Mouse (Mus musculus): ENCODE measurements around the gene Gpsm2. TPM values are rescaled to one million over a fixed set of nuclear protein-coding genes. Genes with fewer than 3 reads are reported as not detected.

Gpsm2 gene
- polyA plus RNA-seq (2021; fragmentation: Nextera tagmentation): 7.3 and 8.0 TPM in 2 replicates
- long read RNA-seq, experiment 1, transcript Gpsm2-201 (15 exons, 3,498 nt): major isoform, 11 of 17 reads
- long read RNA-seq, experiment 1, partial matches to known transcripts: 3 of 17 reads
- long read RNA-seq, experiment 1, other reads (novel, unspliced or antisense): 3 of 17 reads
- long read RNA-seq, experiment 2, transcript Gpsm2-201 (15 exons, 3,498 nt): major isoform, 79 of 113 reads
- long read RNA-seq, experiment 2, partial matches to known transcripts: 6 of 113 reads
- long read RNA-seq, experiment 2, other reads (novel, unspliced or antisense): 28 of 113 reads

DNA sequence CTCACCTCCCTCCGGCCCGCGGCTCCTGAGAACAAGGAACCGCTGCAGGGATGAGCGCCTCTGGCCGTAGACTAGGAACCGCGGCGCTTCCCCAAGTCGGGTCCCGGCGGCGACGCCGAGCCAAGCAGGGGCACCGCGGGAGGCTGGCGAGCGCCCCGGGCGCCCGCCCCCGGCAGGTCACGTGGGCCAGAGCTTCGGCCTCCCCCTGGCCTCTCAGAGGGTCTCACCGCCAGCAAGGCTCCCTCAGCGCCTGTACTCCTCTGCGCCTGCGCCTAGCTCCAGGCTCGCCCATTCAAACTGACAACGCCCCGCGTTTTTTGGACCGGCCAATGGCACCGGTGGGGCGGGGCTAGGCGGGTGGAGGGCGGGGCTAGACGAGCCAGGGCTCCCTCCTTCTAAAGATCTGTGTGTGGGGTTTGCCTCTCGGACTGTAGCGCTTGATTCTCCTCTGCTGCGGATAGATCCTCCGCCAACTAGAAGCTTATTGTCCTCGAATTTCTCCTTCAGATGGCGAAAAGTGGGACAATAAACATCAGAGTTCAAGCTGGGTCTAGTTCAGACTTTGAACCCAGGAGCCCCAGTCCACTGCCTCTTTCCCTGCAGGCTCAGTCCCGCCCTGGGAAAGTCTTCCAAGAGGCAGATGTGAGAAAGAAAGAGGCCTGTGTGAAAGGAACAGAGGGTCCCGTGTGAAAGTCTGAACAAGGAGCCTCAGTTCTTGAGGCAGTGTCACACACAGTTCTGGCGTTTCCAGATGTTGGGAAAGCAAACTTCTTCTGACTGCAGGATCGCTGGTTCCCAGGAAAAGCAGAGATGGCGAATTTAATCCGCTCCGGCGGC, at the start of gene Gpsm2:
Gene Gpsm2 (minus strand): TSS at position 274 of the 837 bp plus-strand sequence.

DNA sequence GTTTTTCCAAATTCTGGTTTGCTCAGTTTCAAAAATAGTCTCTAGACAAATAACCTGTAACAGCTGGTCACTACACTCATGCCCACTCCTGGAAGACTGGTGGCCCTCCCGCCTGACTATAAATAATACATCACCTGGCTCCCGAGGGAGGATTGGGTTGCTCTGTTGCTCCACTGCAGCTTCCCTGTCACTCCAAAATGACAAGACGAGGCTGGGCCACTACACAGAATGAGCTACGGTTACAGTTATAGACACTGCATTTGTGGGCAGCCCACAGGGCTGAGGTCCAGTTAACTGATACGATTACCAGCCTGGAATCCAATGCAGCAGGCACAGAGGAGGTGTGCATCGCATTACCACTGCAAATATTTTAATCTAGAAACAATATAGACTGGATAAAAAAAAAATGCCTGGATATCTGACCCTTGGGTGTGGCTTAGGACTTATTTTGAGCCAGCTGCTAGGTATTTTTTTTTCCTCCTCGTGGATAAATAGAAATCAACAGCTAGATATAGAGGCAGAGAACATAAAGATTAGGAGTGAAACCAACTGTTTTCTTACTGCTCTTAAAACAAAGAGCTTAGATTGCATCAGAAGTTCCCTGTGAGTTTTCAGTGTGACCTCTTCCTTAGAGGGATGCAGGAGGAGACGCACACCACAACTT, 17.1 kb upstream of the Gpsm2 start, which contains the start of gene Aknad1:
Gene Aknad1 (plus strand): TSS at position 614 of the 664 bp plus-strand sequence.

DNA sequence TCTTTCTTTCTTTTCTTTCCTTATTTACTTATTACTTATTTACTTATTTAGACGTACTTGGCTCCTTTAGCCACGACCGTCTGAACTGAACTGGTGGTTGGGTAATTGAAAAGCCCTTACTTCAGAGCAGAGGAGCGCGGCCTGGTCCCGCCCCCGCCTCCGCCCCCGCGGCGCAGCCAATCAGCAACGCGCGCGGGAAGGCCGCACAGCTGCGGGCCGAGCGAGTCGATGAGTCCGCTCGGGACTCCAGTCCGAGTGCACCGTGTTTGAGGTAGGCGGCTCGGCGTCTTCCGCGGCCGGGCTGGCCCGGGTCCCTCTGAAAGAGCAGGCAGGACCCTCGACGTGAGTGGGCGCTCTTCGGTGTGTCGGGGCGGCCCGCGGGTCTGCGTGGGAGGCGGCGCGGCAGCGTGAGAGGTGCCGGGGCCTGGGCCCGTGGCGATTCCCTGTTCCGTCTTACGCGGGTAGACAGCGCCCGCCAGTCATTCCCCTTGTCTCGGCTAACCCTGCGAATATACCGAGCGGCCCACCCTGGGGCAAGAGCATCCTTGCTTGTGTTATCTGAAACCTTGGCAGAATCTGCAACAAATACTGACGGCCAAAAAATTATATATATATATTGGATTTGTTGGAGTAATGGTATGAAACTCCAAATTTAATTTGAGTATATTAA, 68.3 kb downstream of the Gpsm2 start, which contains the start of gene Clcc1:
Gene Clcc1 (plus strand): TSS at position 204 of the 670 bp plus-strand sequence.

Other genes starting within 250 kb of the Gpsm2 start
- gene 1700013F07Rik, start 188.2 kb downstream of the Gpsm2 start, polyA plus RNA-seq (2021; fragmentation: Nextera tagmentation): 1.8 and 3.3 TPM in 2 replicates
- gene 5330417C22Rik, start 185.8 kb downstream of the Gpsm2 start, polyA plus RNA-seq (2021; fragmentation: Nextera tagmentation): 24.4 and 26.5 TPM in 2 replicates
- gene Tmem167b, start 159.8 kb downstream of the Gpsm2 start, polyA plus RNA-seq (2021; fragmentation: Nextera tagmentation): 35.1 and 36.9 TPM in 2 replicates
- 23.9 and 30.7 TPM in 2 replicates for gene Taf13, start 150.6 kb downstream of the Gpsm2 start, polyA plus RNA-seq (2021; fragmentation: Nextera tagmentation)
- 42.4 and 44.0 TPM in 2 replicates for gene Wdr47, start 131.0 kb downstream of the Gpsm2 start, polyA plus RNA-seq (2021; fragmentation: Nextera tagmentation)
- gene Clcc1, start 68.4 kb downstream of the Gpsm2 start, polyA plus RNA-seq (2021; fragmentation: Nextera tagmentation): 66.9 and 87.7 TPM in 2 replicates
- not detected in 2 replicates for gene Aknad1, start 17.3 kb upstream of the Gpsm2 start, polyA plus RNA-seq (2021; fragmentation: Nextera tagmentation)
- gene Stxbp3, start 118.2 kb upstream of the Gpsm2 start, polyA plus RNA-seq (2021; fragmentation: Nextera tagmentation): 16.3 and 23.1 TPM in 2 replicates
- gene Fndc7, start 167.7 kb upstream of the Gpsm2 start, polyA plus RNA-seq (2021; fragmentation: Nextera tagmentation): 0.04 TPM in 1 of 2 replicates, not detected in the other
- gene Prpf38b, start 189.4 kb upstream of the Gpsm2 start, polyA plus RNA-seq (2021; fragmentation: Nextera tagmentation): 12.4 and 12.9 TPM in 2 replicates
- 2.4 and 3.8 TPM in 2 replicates for gene Henmt1, start 217.6 kb upstream of the Gpsm2 start, polyA plus RNA-seq (2021; fragmentation: Nextera tagmentation)
- not detected in 2 replicates for gene Gm9857, start 218.1 kb upstream of the Gpsm2 start, polyA plus RNA-seq (2021; fragmentation: Nextera tagmentation)